Mouse (Mus musculus) embryo, embryonic 10.5 days (tissue): ENCODE results near the gene Pygo2.

ENCODE experiments used
- DNase-seq: peaks from one replicate; pipeline ENCODE4 v3.0.0-alpha.2; 2015; ENCODE audit warnings: low spot score

The Pygo2 gene

GRCm38 (mm10) chr3:89430171-89431159 lies at the start of gene Pygo2:
Gene Pygo2 (plus strand): TSS chr3:89430214.
- peak; percentile 95 for DNase-seq

DNA sequence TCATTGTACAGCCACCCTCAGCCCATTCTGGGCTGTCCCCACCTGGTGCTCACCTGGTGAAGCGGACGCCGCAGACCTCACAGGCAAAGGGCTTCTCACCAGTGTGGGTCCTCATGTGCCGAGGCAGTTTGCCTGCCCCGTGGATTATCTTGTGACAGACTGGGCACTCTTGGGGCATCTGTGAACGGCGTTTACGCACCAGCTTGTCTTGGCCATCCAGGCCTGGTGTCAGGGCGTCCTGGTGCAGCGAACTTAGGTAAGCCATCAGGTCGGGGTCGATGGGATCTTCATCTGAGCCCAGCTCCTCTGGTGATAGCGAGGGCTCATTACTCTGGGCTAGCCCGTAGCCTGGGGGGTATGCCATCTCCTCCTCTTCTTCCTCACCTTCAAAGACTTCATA lies 49.7 kb upstream of the Pygo2 start:
- DNase-seq: no peak

DNA sequence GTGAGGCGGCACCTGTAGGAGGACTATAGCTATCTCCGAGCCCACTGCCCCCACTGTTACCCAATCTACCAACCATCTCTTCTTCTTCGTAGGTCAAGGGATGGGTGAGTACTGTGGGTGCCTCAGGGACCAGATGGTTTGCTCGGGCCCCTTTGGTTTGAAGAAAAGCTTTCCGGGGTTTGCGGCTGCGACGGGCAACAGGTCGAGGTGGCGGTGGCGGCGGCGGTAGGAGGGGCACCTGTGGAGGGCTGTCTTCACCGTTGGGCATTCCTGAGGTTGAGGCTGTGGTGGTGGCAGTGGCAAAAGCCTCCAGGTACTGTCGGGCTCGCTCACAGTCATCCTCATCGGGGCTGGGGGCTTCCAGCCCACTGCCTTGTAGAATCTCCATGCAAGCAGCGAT lies 49.3 kb upstream of the Pygo2 start:
- no peak for DNase-seq

- DNase-seq: no peak
Observed at GRCm38 (mm10) chr3:89381233-89381632, 48.8 kb upstream of the Pygo2 start.

DNA sequence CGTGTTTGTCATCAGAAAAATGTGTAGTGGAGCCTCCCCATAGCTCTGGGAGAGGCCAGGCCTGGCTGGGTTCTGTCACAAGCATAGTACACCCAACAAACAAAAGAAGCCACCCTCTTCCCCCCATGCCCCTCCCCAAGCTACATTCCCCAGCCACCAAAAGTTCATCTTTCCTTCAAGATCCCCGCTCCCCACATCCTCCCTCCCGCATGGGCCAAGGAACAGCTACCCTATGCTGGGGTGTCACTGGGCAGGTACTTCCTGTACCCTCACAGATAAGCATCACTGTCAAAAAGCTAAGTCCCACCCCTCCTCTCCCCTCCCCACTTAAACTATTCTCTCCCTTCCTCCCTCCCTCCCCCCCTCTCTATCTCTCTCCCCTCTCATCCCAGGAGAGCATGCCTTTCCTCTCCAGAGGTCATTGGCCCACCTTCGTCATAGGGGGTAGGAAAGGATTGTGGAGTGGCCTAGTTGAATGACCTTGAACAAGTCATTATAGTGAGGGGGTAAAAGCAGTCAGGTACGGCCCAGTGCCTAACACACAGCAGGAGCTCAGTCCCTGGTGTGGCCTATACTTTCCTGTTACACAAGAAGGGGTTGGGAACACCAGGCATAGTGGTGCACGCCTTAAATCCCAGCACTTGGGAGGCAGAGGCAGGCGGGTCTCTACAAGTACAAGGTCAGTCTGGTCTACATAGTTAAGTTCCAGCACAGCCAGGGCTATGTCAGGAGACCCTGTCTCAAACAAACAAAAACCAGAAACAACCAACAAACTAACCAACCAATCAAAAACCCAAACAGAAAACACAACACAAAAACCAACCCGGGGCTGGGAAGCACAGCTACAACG lies 47.8 kb upstream of the Pygo2 start:
- no peak for DNase-seq

- DNase-seq: no peak
Observed at GRCm38 (mm10) chr3:89382950-89383349, 47.1 kb upstream of the Pygo2 start.

DNA sequence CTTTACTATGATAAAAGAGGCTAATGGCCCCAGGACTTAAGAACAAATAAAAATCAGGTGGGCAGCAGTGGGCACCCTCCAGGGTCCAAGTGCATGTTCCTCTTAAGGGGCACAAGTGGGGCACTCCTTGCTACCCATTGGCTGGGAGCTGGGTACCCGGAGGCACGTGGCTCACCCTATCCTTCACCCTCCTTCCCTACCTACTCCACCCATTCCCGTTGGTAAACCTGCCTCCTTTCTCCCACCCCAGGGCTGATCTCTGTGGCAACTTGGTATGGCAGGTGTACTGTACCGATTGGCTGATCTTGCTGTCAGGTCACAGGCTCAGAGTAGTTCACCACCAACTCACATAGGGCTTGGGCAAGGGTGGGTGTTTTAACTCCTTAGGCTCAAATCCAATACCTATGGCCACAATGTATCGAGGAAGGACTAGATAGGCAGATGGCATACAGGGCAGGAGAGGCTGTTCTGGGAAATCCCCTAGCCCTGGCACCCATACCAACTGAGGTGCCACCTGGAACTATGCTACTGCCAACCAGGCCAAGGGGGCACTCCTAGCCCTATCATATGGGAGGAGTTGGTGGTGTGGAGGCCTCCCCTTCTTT lies 46.3 kb upstream of the Pygo2 start:
- DNase-seq: no peak

- no peak for DNase-seq
Observed at GRCm38 (mm10) chr3:89384331-89385076, 45.5 kb upstream of the Pygo2 start.

DNA sequence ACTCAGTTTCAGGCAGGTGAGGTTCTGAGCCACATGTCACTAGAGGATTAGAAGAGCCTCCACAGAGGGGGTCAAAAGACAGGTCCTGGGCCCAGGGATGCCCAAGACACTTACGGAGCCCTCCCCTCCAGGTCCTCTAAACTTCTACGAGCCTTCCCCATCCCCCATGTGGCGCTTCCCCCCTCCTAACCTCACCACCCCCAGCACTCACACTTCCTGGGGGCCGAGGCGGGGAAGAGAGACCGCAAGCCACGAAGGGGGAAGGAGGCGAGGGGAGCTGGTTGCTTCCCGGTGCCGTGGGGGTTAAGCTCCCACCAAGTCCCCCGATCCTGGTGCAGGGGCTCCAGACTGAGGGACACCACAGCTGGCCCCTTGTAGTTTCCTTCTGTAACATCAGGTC lies 44.6 kb upstream of the Pygo2 start:
- no peak for DNase-seq

DNA sequence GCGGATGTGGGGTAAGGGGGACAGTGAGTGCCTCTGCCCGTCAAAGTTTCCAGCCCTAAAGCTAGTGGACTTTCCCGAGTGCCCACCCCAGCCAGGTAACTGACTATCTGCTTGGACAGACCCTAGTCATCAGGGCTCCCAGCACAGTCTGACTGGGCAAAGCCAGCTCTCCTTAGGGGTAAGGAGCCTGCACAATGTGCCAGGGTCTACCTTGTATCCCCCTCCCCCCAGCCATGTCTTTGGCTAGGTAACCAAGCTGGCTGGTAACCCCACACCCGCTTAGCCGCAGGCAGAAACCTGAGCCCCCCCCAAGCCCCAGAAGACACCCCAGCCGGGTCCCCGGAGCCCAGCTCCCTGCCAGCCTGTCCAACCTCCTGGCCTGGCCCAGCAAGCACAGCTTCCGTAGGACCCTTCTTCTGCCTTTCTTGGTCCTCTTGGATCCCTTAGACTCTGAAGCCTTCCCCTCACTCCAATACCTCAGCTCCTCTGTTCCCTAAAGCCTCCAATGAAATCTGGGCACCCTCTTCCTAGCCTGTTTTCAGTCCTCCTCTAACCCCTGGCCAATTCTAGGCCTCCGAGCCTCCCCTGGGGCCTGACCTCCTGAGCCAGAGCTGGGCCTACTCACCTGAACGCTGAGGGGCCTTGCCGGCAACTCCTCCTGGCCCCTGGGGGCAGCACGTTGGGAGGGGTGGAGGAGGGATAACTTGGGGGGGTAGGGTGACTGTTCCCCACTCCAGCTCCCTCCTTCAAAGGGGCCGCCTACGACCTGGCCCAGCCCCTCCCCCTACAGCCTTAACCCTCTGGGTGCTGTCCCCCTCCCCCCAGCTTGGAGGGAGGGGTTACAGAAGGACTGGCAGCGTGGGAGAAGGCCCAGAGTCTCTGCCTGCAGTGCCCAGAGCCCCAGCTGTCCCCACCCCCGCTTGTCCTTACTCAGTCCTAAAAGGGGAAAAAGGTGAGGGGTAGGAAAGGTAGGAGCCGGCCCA lies 43.3 kb upstream of the Pygo2 start:
- DNase-seq: no peak

- no peak for DNase-seq
Observed at GRCm38 (mm10) chr3:89387632-89388031, 42.4 kb upstream of the Pygo2 start.

DNA sequence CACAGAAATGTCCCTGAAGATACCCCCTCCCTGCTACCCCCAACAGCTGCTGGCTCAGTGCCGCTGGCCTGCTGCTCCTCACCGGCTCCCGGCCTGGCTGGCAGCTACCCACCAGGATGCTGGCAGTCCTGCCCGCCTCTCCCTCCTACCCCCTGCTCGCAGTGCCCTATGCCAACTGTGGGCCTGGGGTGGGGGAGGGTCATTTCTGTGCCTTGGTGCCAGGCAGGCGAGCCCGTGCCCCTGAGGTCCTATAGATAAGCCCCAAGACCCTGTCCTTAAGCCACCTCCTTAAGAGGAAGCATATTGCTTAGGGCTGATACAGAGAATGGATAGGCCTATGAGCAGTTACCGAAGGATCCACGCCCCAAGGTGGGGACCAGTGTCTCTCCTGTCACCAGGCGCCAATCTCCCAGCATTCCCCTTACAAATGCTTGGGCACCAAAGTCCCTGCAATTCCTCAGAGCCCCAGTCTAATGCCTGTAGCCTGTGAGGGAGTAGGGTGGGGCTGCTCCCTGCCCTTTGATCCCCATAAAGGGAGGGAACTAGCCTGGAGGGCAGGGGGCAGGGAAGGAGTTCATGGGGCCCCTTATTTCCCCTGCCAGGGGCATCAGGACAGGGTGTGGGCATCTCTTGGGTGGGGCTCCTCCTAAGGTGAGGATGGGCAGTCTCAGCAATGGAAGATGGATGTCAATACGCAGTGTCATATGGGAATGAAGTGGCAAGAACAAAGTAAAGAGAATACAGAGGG lies 41.7 kb upstream of the Pygo2 start:
- no peak for DNase-seq

- DNase-seq: peak; percentile 70
Observed at GRCm38 (mm10) chr3:89388901-89389740, 40.9 kb upstream of the Pygo2 start.

DNA sequence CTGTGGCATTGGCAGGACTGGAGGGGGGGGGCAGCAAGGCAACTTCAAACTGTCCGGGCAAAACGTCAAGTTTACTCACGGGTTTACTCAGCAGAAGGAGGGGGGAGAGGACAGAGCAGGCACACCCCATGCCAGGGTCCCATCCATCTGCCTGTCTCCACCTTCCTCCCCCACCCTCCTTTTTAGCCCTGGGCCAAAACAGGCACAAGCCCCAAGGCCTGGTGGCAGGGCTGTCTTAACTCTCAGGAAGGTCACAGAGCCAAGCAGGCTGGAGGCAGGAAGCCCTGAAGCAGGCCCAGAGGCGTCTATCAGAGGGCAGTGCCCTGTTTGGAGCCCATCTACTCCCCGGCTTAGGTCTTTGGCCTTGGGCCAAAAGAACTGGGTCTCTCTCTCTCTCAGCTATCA lies 39.9 kb upstream of the Pygo2 start:
- no peak for DNase-seq

DNA sequence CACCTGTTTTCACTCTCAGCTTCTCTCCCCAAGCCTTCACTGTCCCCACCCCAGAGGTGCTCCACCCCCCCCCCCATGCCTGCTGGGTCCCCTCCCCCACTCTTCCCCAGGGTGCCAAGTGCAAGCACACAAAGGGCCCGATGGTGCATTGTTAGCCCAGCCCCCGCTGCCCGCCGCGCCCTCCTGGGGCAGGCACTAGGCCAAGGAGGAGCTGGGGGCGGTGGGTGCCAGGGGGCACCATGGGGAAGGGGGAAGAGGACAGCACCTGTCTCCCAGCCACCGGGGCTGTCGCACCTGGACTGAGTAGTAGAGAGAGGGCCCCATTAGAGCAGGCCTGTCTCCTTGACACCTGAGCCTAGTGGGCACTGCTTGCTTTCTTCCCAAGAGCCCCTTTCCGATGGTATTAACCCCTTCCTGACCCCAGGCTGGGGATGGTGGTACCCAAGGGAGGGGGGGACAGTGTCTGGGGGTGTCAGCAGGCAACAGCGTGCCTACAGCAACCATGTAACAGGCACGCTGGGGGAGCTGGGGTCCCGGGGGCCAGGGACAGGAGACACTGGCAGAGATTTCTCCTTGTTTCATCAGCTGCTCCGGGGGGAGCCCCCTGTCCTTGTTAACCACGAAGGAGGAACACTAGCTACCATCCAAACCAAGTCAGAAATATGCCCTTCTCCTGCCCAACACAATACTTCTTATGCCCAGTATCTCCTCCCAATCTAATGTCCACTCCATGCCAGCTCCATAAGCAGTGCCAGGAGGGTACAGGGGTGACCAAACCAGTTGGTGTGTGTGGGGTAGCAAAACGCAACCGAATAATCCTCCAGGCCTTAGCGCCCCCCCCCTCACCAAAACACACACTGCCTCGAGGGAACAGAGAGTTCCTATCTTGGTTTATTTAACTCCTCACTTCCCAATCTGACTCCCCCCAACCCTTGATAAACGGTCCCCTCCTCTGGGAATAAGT lies 39.0 kb upstream of the Pygo2 start:
- no peak for DNase-seq

GRCm38 (mm10) chr3:89391663-89392511 lies 38.1 kb upstream of the Pygo2 start:
- peak; percentile 67 for DNase-seq

GRCm38 (mm10) chr3:89392871-89393311 lies 37.1 kb upstream of the Pygo2 start:
- DNase-seq: peak; percentile 54
